Mouse (Mus musculus) CH12.LX (cell line): ENCODE results near the gene Ism2.

Source experiments
- CTCF ChIP-seq, 2 experiments: IDR thresholded peaks in 1 of 2; conservative IDR thresholded peaks in 1 of 2; 2 replicates each; pipeline ENCODE4 v1.5.1; 2011 to 2012; ENCODE audit warnings: low read depth in 2 of 2, low read length in 2 of 2, improper control_type of control experiment in 1 of 2, inconsistent platforms in 1 of 2, mild to moderate bottlenecking in 1 of 2, moderate library complexity in 1 of 2
- E2F4 ChIP-seq: IDR thresholded peaks from 2 replicates; pipeline ENCODE4 v1.6.1; 2011; ENCODE audit warnings: low read depth, low read length, improper control_type of control experiment; ENCODE audit not compliant: insufficient replicate concordance
- ELF1 ChIP-seq: IDR thresholded peaks from 2 replicates; pipeline ENCODE4 v1.6.1; 2014; ENCODE audit warnings: low read depth, mild to moderate bottlenecking, inconsistent platforms, low read length, improper control_type of control experiment
- MAX ChIP-seq: IDR thresholded peaks from 2 replicates; pipeline ENCODE4 v1.6.1; 2011; ENCODE audit warnings: low read length, improper control_type of control experiment
- POLR2A ChIP-seq: IDR thresholded peaks from 2 replicates; pipeline ENCODE4 v1.6.1; 2011; ENCODE audit warnings: low read depth, mild to moderate bottlenecking, improper control_type of control experiment, low read length
- RCOR1 ChIP-seq: conservative IDR thresholded peaks from 2 replicates; pipeline ENCODE4 v1.6.1; 2012; ENCODE audit warnings: low read depth, mild to moderate bottlenecking, inconsistent platforms, low read length, improper control_type of control experiment

GRCm38 (mm10) chr12:87229633-87230032, 69.9 kb downstream of the Ism2 start:
- no peak for TF ChIP-seq E2F4
- TF ChIP-seq CTCF (conservative IDR thresholded peaks at IDR 0.05 in 1 of 2, IDR thresholded peaks at IDR 0.05 in 1 of 2; ENCODE audit: low read depth in 2 of 2, low read length in 2 of 2) = no peak
- no peak for TF ChIP-seq MAX
- no peak for TF ChIP-seq POLR2A
- no peak for TF ChIP-seq ELF1
- TF ChIP-seq RCOR1 = no peak
